Mouse (Mus musculus): ENCODE results near the gene Brd1.
A peak's percentile ranks its signal among the peaks of the same experiment; 100 is the strongest.
"Not testable (repeated sequence)": the region's sequence is repeated elsewhere in the genome, so short reads cannot be mapped to it uniquely, and the experiment has no call there.

Gene Brd1

GRCm38 (mm10) chr15:88733834-88734571 is at the start of gene Brd1:
Gene Brd1, minus strand, starts transcription at chr15:88734233.
- H3K4me1 ChIP-seq (replicated peaks; ENCODE audit: low read depth, low read length), result peaks cover 65% of the 10 kb centered on the region
- H3K9me3 ChIP-seq (ENCODE audit: low read length), result no peaks in the 10 kb centered on the region
- H3K27me3 ChIP-seq (ENCODE audit: insufficient read depth, low read length), result 0 out of 2 replicates have a peak, but pooled peaks cover 4% of the 10 kb centered on the region
- peaks cover 33% of the 10 kb centered on the region for H3K36me3 ChIP-seq (ENCODE audit: insufficient read depth, low read length)
- TF ChIP-seq CTCF (conservative IDR thresholded peaks at IDR 0.05; ENCODE audit: low read length), result no peak
- peak within 1 kb of the TSS; percentile 87 for H3K4me3 ChIP-seq (replicated peaks; ENCODE audit: low read length)

DNA sequence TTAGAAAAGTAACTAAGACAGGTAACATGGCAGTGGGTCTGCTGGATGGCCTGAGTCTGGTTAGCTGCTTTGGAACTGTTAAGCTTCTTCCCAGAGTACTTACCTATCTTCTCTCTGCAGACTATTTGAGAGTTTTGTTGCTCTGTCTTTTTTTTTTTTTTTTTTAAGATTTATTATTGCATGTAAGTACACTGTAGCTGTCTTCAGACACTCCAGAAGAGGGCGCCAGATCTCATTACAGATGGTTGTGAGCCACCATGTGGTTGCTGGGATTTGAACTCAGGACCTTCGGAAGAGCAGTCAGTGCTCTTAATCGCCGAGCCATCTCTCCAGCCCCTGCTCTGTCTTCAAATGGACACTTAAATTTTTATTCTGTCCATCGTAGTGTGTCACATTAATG is 40.6 kb upstream of the Brd1 start:
- Histone ChIP-seq H3K36me3 (ENCODE audit: insufficient read depth, low read length) (peaks cover 87% of the 10 kb centered on the region), H3K4me1 (replicated peaks; ENCODE audit: low read depth, low read length) (peaks cover 15% of the 10 kb centered on the region; the same call in 1 of the 2 replicates)
- H3K4me3 ChIP-seq (replicated peaks; ENCODE audit: low read length); H3K9me3 ChIP-seq (ENCODE audit: low read length); H3K27me3 ChIP-seq (ENCODE audit: insufficient read depth, low read length): not testable (repeated sequence)

- Histone ChIP-seq H3K4me1 (replicated peaks; ENCODE audit: low read depth, low read length) (no peaks in the 10 kb centered on the region), H3K36me3 (ENCODE audit: insufficient read depth, low read length) (peaks cover 67% of the 10 kb centered on the region), H3K4me3 (replicated peaks; ENCODE audit: low read length) (no peak overlapping the region), H3K27me3 (ENCODE audit: insufficient read depth, low read length) (no peaks in the 10 kb centered on the region), H3K9me3 (ENCODE audit: low read length) (no peaks in the 10 kb centered on the region)
- no peak for TF ChIP-seq CTCF (conservative IDR thresholded peaks at IDR 0.05; ENCODE audit: low read length)
- no peak for TF ChIP-seq NANOG (IDR thresholded peaks at IDR 0.05; ENCODE audit: borderline replicate concordance, low read length)
- TF ChIP-seq POU5F1 (IDR thresholded peaks at IDR 0.05; ENCODE audit: borderline replicate concordance, low read length), result no peak
Measured at GRCm38 (mm10) chr15:88768537-88768936, 34.5 kb upstream of the Brd1 start.

- not testable (repeated sequence) for H3K27me3 ChIP-seq (ENCODE audit: insufficient read depth, low read length); H3K4me3 ChIP-seq (replicated peaks; ENCODE audit: low read length)
Measured at GRCm38 (mm10) chr15:88766139-88766538, 32.1 kb upstream of the Brd1 start.

DNA sequence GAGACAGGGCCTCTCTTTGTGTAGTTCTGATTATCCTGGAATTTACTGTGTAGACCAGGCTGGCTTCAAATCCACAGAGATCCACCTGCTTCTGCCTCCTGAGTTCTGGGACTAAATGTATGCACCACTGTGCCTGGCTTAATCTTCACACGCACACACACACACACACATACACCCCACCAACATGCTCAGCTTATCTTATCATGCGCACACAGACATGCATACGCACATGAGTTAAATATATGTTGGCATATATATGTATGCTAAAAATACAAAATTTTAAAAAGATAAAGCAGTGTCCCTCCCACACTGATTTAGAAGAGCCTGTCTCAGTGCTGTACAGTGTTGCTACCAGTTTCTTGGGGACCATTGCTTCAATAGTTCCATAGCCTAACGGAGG is 27.5 kb upstream of the Brd1 start:
- no peaks in the 10 kb centered on the region for H3K9me3 ChIP-seq (ENCODE audit: low read length)
- H3K4me3 ChIP-seq (replicated peaks; ENCODE audit: low read length), result no peak overlapping the region
- H3K36me3 ChIP-seq (ENCODE audit: insufficient read depth, low read length), result peaks cover 76% of the 10 kb centered on the region
- H3K4me1 ChIP-seq (replicated peaks; ENCODE audit: low read depth, low read length), result peaks cover 9% of the 10 kb centered on the region
- H3K27me3 ChIP-seq (ENCODE audit: insufficient read depth, low read length), result no peaks in the 10 kb centered on the region
- TF ChIP-seq CTCF (conservative IDR thresholded peaks at IDR 0.05; ENCODE audit: low read length), result no peak
- TF ChIP-seq POU5F1 (IDR thresholded peaks at IDR 0.05; ENCODE audit: borderline replicate concordance, low read length), result no peak
- no peak for TF ChIP-seq NANOG (IDR thresholded peaks at IDR 0.05; ENCODE audit: borderline replicate concordance, low read length)

More at GRCm38 (mm10) chr15:88766139-88766538, 32.1 kb upstream of the Brd1 start:
- peak; percentile 66 for TF ChIP-seq CTCF (conservative IDR thresholded peaks at IDR 0.05; ENCODE audit: low read length)
- H3K9me3 ChIP-seq (ENCODE audit: low read length); H3K4me1 ChIP-seq (replicated peaks; ENCODE audit: low read depth, low read length): not testable (repeated sequence)
- H3K36me3 ChIP-seq (ENCODE audit: insufficient read depth, low read length), result peaks cover 68% of the 10 kb centered on the region

DNA sequence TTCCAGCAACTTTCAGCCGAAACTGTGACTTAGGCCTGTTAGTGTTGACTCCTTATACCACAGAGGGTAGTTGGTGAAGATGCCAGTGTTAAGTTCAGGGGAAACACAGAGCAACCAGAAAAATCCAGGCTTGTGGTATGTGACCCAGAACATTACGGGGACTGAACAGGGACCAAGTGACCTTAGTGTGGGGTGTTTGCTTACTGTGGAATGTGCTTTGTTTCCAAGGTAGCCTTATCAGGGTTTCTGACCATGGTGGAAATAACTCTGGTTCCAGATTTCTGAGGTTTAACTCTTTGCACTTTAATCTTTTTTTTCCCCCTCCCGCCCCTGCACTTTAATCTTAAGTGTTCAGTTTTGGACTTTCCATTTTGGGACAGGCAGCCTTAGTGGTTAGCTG is 24.0 kb upstream of the Brd1 start:
- H3K4me3 ChIP-seq (replicated peaks; ENCODE audit: low read length), result no peak overlapping the region

DNA sequence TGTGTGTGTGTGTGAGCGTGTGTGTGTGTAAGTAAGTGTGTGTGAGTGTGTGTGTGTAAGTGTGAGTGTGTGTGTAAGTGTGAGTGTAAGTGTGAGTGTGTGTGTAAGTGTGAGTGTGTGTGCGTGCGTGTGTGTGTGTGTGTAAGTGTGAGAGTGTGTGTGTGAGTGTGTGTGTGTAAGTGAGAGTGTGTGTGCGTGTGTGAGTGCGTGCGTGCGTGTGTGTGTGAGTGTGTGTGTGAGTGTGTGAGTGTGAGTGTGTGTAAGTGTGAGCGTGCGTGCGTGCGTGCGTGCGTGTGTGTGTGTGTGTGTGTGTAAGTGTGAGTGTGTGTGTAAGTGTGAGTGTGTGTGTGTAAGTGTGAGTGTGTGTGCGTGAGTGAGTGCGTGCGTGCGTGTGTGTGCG is 21.7 kb upstream of the Brd1 start:
- TF ChIP-seq NANOG (IDR thresholded peaks at IDR 0.05; ENCODE audit: borderline replicate concordance, low read length), result no peak
- TF ChIP-seq POU5F1 (IDR thresholded peaks at IDR 0.05; ENCODE audit: borderline replicate concordance, low read length), result no peak
- TF ChIP-seq CTCF (conservative IDR thresholded peaks at IDR 0.05; ENCODE audit: low read length), result no peak
- Histone ChIP-seq H3K9me3 (ENCODE audit: low read length) (no peaks in the 10 kb centered on the region), H3K36me3 (ENCODE audit: insufficient read depth, low read length) (peaks cover 61% of the 10 kb centered on the region), H3K4me3 (replicated peaks; ENCODE audit: low read length) (no peak overlapping the region), H3K27me3 (ENCODE audit: insufficient read depth, low read length) (no peaks in the 10 kb centered on the region), H3K4me1 (replicated peaks; ENCODE audit: low read depth, low read length) (peaks cover 26% of the 10 kb centered on the region)

More for the DNA sequence above, 24.0 kb upstream of the Brd1 start:
- TF ChIP-seq NANOG (IDR thresholded peaks at IDR 0.05; ENCODE audit: borderline replicate concordance, low read length) (no peak), CTCF (conservative IDR thresholded peaks at IDR 0.05; ENCODE audit: low read length) (no peak), POU5F1 (IDR thresholded peaks at IDR 0.05; ENCODE audit: borderline replicate concordance, low read length) (no peak)
- Histone ChIP-seq H3K9me3 (ENCODE audit: low read length) (no peaks in the 10 kb centered on the region), H3K36me3 (ENCODE audit: insufficient read depth, low read length) (peaks cover 84% of the 10 kb centered on the region), H3K4me1 (replicated peaks; ENCODE audit: low read depth, low read length) (peaks cover 20% of the 10 kb centered on the region), H3K27me3 (ENCODE audit: insufficient read depth, low read length) (no peaks in the 10 kb centered on the region)

DNA sequence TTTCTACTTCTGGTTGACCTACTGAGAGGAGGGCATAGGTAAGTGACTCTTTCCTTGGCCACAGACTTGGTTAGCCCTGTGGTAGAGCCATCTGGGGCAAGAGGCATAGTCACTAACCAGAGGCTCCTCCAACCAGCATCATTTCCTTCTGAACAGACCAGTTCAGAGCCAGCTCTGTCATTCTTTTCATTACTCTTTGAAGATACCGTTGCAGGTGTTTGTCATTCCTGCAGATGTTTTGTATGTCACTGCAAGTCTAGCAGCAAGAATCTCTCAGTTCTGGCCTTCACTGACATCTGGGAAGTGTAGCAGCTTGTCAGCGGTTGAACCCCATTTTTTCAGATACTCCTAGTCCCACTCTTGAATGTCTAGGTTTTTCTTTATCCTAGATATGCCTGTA is 20.9 kb upstream of the Brd1 start:
- TF ChIP-seq POU5F1 (IDR thresholded peaks at IDR 0.05; ENCODE audit: borderline replicate concordance, low read length) (no peak), CTCF (conservative IDR thresholded peaks at IDR 0.05; ENCODE audit: low read length) (no peak), NANOG (IDR thresholded peaks at IDR 0.05; ENCODE audit: borderline replicate concordance, low read length) (no peak)
- peaks cover 35% of the 10 kb centered on the region for H3K4me1 ChIP-seq (replicated peaks; ENCODE audit: low read depth, low read length)
- H3K36me3 ChIP-seq (ENCODE audit: insufficient read depth, low read length), result peaks cover 52% of the 10 kb centered on the region
- no peak overlapping the region for H3K4me3 ChIP-seq (replicated peaks; ENCODE audit: low read length)
- no peaks in the 10 kb centered on the region for H3K27me3 ChIP-seq (ENCODE audit: insufficient read depth, low read length)
- no peaks in the 10 kb centered on the region for H3K9me3 ChIP-seq (ENCODE audit: low read length)

- Histone ChIP-seq H3K4me3 (replicated peaks; ENCODE audit: low read length) (peak overlapping the region; percentile 90), H3K36me3 (ENCODE audit: insufficient read depth, low read length) (peaks cover 28% of the 10 kb centered on the region), H3K27me3 (ENCODE audit: insufficient read depth, low read length) (peaks cover 4% of the 10 kb centered on the region; the same call in 1 of the 2 replicates), H3K9me3 (ENCODE audit: low read length) (no peaks in the 10 kb centered on the region), H3K4me1 (replicated peaks; ENCODE audit: low read depth, low read length) (peaks cover 34% of the 10 kb centered on the region)
- no peak for TF ChIP-seq CTCF (conservative IDR thresholded peaks at IDR 0.05; ENCODE audit: low read length)
- no peak for TF ChIP-seq NANOG (IDR thresholded peaks at IDR 0.05; ENCODE audit: borderline replicate concordance, low read length)
- no peak for TF ChIP-seq POU5F1 (IDR thresholded peaks at IDR 0.05; ENCODE audit: borderline replicate concordance, low read length)
Measured at GRCm38 (mm10) chr15:88752403-88752733, 18.3 kb upstream of the Brd1 start.
